Mouse (Mus musculus) c-Kit-positive CD71-positive TER-119-negative erythroid progenitor cells, embryonic 14.5 days (primary cell): ENCODE measurements around the gene Ppp2r3a.

Experiments used
- DNase-seq: peaks from one replicate; pipeline ENCODE4 v3.0.0-alpha.2; 2013; ENCODE audit warnings: low read depth

Gene Ppp2r3a

GRCm38 (mm10) chr9:101152872-101153271, 98.7 kb downstream of the Ppp2r3a start:
- DNase-seq = no peak

- DNase-seq = no peak
Measured at GRCm38 (mm10) chr9:101143635-101144034, 108.0 kb downstream of the Ppp2r3a start.

- peak; percentile 33 for DNase-seq
Measured at GRCm38 (mm10) chr9:101114182-101114884, 137.3 kb downstream of the Ppp2r3a start.

GRCm38 (mm10) chr9:101113317-101113716, 138.3 kb downstream of the Ppp2r3a start:
- no peak for DNase-seq

- DNase-seq = no peak
Measured at GRCm38 (mm10) chr9:101110013-101110412, 141.6 kb downstream of the Ppp2r3a start.

GRCm38 (mm10) chr9:101107386-101107785, 144.2 kb downstream of the Ppp2r3a start:
- DNase-seq = no peak

GRCm38 (mm10) chr9:101105735-101106134, 145.9 kb downstream of the Ppp2r3a start:
- DNase-seq = no peak

- no peak for DNase-seq
Measured at GRCm38 (mm10) chr9:101104931-101105330, 146.7 kb downstream of the Ppp2r3a start.

- DNase-seq = no peak
Measured at GRCm38 (mm10) chr9:101102288-101102687, 149.3 kb downstream of the Ppp2r3a start.

- DNase-seq = no peak
Measured at GRCm38 (mm10) chr9:101101547-101101946, 150.0 kb downstream of the Ppp2r3a start.

- DNase-seq = no peak
Measured at GRCm38 (mm10) chr9:101100163-101100562, 151.4 kb downstream of the Ppp2r3a start.

- DNase-seq = no peak
Measured at GRCm38 (mm10) chr9:101099445-101099844, 152.2 kb downstream of the Ppp2r3a start.

- DNase-seq = no peak
Measured at GRCm38 (mm10) chr9:101097542-101097941, 154.1 kb downstream of the Ppp2r3a start.

- DNase-seq = no peak
Measured at GRCm38 (mm10) chr9:101096461-101096860, 155.1 kb downstream of the Ppp2r3a start.

- DNase-seq = no peak
Measured at GRCm38 (mm10) chr9:101095425-101095824, 156.2 kb downstream of the Ppp2r3a start.

GRCm38 (mm10) chr9:101083728-101084127, 167.9 kb downstream of the Ppp2r3a start:
- no peak for DNase-seq

GRCm38 (mm10) chr9:101080046-101080685, 171.4 kb downstream of the Ppp2r3a start:
- no peak for DNase-seq

GRCm38 (mm10) chr9:101078579-101078978, 173.0 kb downstream of the Ppp2r3a start:
- DNase-seq = no peak

GRCm38 (mm10) chr9:101077486-101077885, 174.1 kb downstream of the Ppp2r3a start:
- no peak for DNase-seq

- DNase-seq = peak; percentile 35
Measured at GRCm38 (mm10) chr9:101076095-101076875, 175.3 kb downstream of the Ppp2r3a start.

GRCm38 (mm10) chr9:101075694-101076093, 175.9 kb downstream of the Ppp2r3a start:
- no peak for DNase-seq

- no peak for DNase-seq
Measured at GRCm38 (mm10) chr9:101075091-101075581, 176.5 kb downstream of the Ppp2r3a start.
